Mouse (Mus musculus): ENCODE data around the gene Syk.

Gene Syk

GRCm38 (mm10) chr13:52582878-52583661 lies at the start of gene Syk:
Gene Syk (plus strand): TSS chr13:52583173.
- DNase-seq = peak; percentile 65

- DNase-seq = no peak
These were observed 49.3 kb upstream of the Syk start for GRCm38 (mm10) chr13:52533644-52534043.

GRCm38 (mm10) chr13:52535542-52535941 lies 47.4 kb upstream of the Syk start:
- peak; percentile 82 for DNase-seq

GRCm38 (mm10) chr13:52537754-52538587 lies 45.0 kb upstream of the Syk start:
- DNase-seq = no peak

- no peak for DNase-seq
These were observed 44.3 kb upstream of the Syk start for GRCm38 (mm10) chr13:52538588-52539116.

- no peak for DNase-seq
These were observed 43.5 kb upstream of the Syk start for GRCm38 (mm10) chr13:52539461-52539860.

- no peak for DNase-seq
These were observed 41.5 kb upstream of the Syk start for GRCm38 (mm10) chr13:52541385-52542035.

- no peak for DNase-seq
These were observed 40.9 kb upstream of the Syk start for GRCm38 (mm10) chr13:52542036-52542526.

- DNase-seq = no peak
These were observed 40.3 kb upstream of the Syk start for GRCm38 (mm10) chr13:52542636-52543035.

GRCm38 (mm10) chr13:52546288-52546687 lies 36.7 kb upstream of the Syk start:
- no peak for DNase-seq

GRCm38 (mm10) chr13:52550690-52551193 lies 32.2 kb upstream of the Syk start:
- DNase-seq = no peak

- no peak for DNase-seq
These were observed 31.7 kb upstream of the Syk start for GRCm38 (mm10) chr13:52551275-52551674.

GRCm38 (mm10) chr13:52552822-52553477 lies 30.0 kb upstream of the Syk start:
- DNase-seq = no peak

GRCm38 (mm10) chr13:52554722-52555121 lies 28.3 kb upstream of the Syk start:
- DNase-seq = no peak

- DNase-seq = no peak
These were observed 25.6 kb upstream of the Syk start for GRCm38 (mm10) chr13:52557421-52557820.

- DNase-seq = no peak
These were observed 21.4 kb upstream of the Syk start for GRCm38 (mm10) chr13:52561367-52562165.

- DNase-seq = no peak
These were observed 20.8 kb upstream of the Syk start for GRCm38 (mm10) chr13:52562166-52562571.

GRCm38 (mm10) chr13:52565103-52565739 lies 17.8 kb upstream of the Syk start:
- DNase-seq = no peak

GRCm38 (mm10) chr13:52566188-52566760 lies 16.7 kb upstream of the Syk start:
- DNase-seq = no peak

GRCm38 (mm10) chr13:52566777-52567176 lies 16.2 kb upstream of the Syk start:
- DNase-seq = no peak

Data from right cerebral cortex, postnatal 14 days (tissue).